Mouse (Mus musculus) testis, adult 2 months (tissue): ENCODE measurements around the gene Cdhr3.

Experiments
- CTCF ChIP-seq: fragments of 200-500 bp; IDR thresholded peaks from 2 replicates; pipeline ENCODE4 v1.5.1; 2012; ENCODE audit warnings: low read depth, mild to moderate bottlenecking, inconsistent platforms, low read length, moderate library complexity; ENCODE audit not compliant: control insufficient read depth, insufficient read depth, insufficient replicate concordance
- POLR2A ChIP-seq: fragments of 200-500 bp; IDR thresholded peaks from 2 replicates; pipeline ENCODE4 v1.6.1; 2012; ENCODE audit warnings: low read depth, mild to moderate bottlenecking, inconsistent platforms, low read length, moderate library complexity; ENCODE audit not compliant: control insufficient read depth

DNA sequence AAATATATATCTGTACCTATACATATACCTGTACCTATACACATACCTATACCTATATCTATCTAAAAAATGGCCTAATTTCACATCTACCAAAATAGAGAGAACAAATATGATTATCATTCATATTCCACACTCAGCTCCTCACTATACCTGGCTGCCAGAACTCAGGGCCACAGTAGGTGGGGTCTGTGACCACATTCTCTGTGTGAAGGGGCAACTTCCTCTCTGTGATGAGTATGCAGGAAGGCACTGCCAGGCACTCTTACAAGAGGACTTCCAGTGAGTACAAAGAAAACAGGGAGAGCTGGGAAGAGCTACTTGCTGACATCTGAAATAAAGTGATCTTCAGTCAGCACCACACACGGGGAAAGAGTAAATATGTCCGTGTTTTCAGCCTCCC lies 28.4 kb downstream of the Cdhr3 start:
- TF ChIP-seq CTCF (no peak), POLR2A (no peak)
